1 mouse cellular context compared by ENCODE assay signal in genomic region chr6:125210436-125210835, GRCm38 (mm10).
TF ChIP-seq lines count a peak whose summit lies in the region.

No protein-coding gene starts in this region.

TF ChIP-seq in CH12.LX, 34 proteins besides CTCF, POLR2A, EP300 and RAD21 (continued from another document):
- TF ChIP-seq MXI1 (IDR thresholded peaks at IDR 0.05; ENCODE audit: low read depth, low read length) = no peak
- no peak for TF ChIP-seq NELFE (IDR thresholded peaks at IDR 0.05; ENCODE audit: low read depth, low read length)
- no peak for TF ChIP-seq ETS1 (conservative IDR thresholded peaks at IDR 0.05; ENCODE audit: low read depth, low read length)
- TF ChIP-seq PAX5 (IDR thresholded peaks at IDR 0.05; ENCODE audit: low read length) = no peak
- no peak for TF ChIP-seq POLR2AphosphoS2 (IDR thresholded peaks at IDR 0.05; ENCODE audit: low read depth, low read length)
